26 mouse cellular contexts compared by ENCODE assay signal in genomic region chr6:145079087-145079759, GRCm38 (mm10). TPM values are rescaled to one million over a fixed set of nuclear protein-coding genes. Genes with fewer than 3 reads are reported as not detected.
"Had no signal": no experiment of that assay in that cellular context is flagged by ENCODE, and none has a peak within 500 bp of the region (broad histone marks: within the 10 kb centered on the region; RNA-seq: fewer than 3 reads in every experiment).

No protein-coding gene starts in this region.

- H3K4me3 ChIP-seq: layer of hippocampus, adult 2 months; left cerebral cortex, adult 2 months; limb, embryonic 12.5 days; limb, embryonic 15.5 days; lung, embryonic 15.5 days; midbrain, embryonic 12.5 days; myocyte; neural tube, embryonic 13.5 days; stomach, embryonic 15.5 days had no signal

- H3K36me3 ChIP-seq: limb, embryonic 12.5 days; limb, embryonic 15.5 days; lung, embryonic 15.5 days; midbrain, embryonic 12.5 days; neural tube, embryonic 13.5 days; stomach, embryonic 15.5 days had no signal

- H3K27me3 ChIP-seq: neural tube, embryonic 13.5 days had no signal

- ATAC-seq: intestine, embryonic 16.5 days; midbrain, embryonic 16.5 days had no signal

- H3K9me3 ChIP-seq: limb, embryonic 12.5 days; limb, embryonic 15.5 days; lung, embryonic 15.5 days; midbrain, embryonic 12.5 days; neural tube, embryonic 13.5 days; stomach, embryonic 15.5 days had no signal

- H3K9ac ChIP-seq: limb, embryonic 12.5 days; limb, embryonic 15.5 days; liver, embryonic 14.5 days; lung, embryonic 15.5 days; midbrain, embryonic 12.5 days; neural tube, embryonic 13.5 days; stomach, embryonic 15.5 days had no signal

- DNase-seq: kidney, adult 18-20 months; kidney, adult 9 months; kidney, postnatal 14 days; kidney, postnatal 4 days; layer of hippocampus, postnatal 36 days; lung, adult 18-20 months; lung, postnatal 14 days; lung, postnatal 4 days; retina, postnatal 1 day; right cerebral cortex, postnatal 25 days; spleen, adult 18-20 months; thymus, postnatal 25 days had no signal

- H3K4me2 ChIP-seq: limb, embryonic 12.5 days; limb, embryonic 15.5 days; lung, embryonic 15.5 days; midbrain, embryonic 12.5 days; neural tube, embryonic 13.5 days; stomach, embryonic 15.5 days had no signal

- H3K27ac ChIP-seq: layer of hippocampus, adult 2 months; left cerebral cortex, adult 2 months; limb, embryonic 12.5 days; limb, embryonic 15.5 days; liver, embryonic 14.5 days; lung, embryonic 15.5 days; midbrain, embryonic 12.5 days; neural tube, embryonic 13.5 days; stomach, embryonic 15.5 days had no signal

RNA-seq across cellular contexts. Expression of gene Bcat1, which starts 3.2 kb away (rescaled TPM):
- total RNA-seq: monocyte, adult 5-6 weeks; neutrophil, adult 5-6 weeks had no signal
